Mouse (Mus musculus) retina, postnatal 7 days (tissue): ENCODE results near the gene Ucn.

Experiments
- DNase-seq: peaks from one replicate; pipeline ENCODE4 v3.0.0-alpha.2; 2012; ENCODE audit warnings: low read depth, low spot score

Gene Ucn

GRCm38 (mm10) chr5:31138241-31138967 lies at the start of gene Ucn:
TSS of gene Ucn (minus strand) at chr5:31138829.
- no peak for DNase-seq

- no peak for DNase-seq
Measured at GRCm38 (mm10) chr5:31183678-31184077, 45.0 kb upstream of the Ucn start.

GRCm38 (mm10) chr5:31181183-31181770 lies 42.6 kb upstream of the Ucn start:
- DNase-seq, result no peak

GRCm38 (mm10) chr5:31179766-31180630 lies 41.4 kb upstream of the Ucn start, which contains the start of the genes Gm29609 and Gtf3c2:
TSS of gene Gm29609 (minus strand) at chr5:31179911.
TSS of gene Gtf3c2 (minus strand) at chr5:31180144.
- peak; percentile 95 for DNase-seq

- DNase-seq, result no peak
Measured at GRCm38 (mm10) chr5:31179301-31179765, 40.7 kb upstream of the Ucn start.

GRCm38 (mm10) chr5:31168630-31169029 lies 30.0 kb upstream of the Ucn start:
- DNase-seq, result no peak

- no peak for DNase-seq
Measured at GRCm38 (mm10) chr5:31164878-31165277, 26.2 kb upstream of the Ucn start.

GRCm38 (mm10) chr5:31162462-31162861 lies 23.8 kb upstream of the Ucn start:
- DNase-seq, result no peak

- peak; percentile 53 for DNase-seq
Measured at GRCm38 (mm10) chr5:31154152-31154553, 15.5 kb upstream of the Ucn start, which contains the start of gene Mpv17. TSS of gene Mpv17 (minus strand) at chr5:31154251.

GRCm38 (mm10) chr5:31153516-31154151 lies 15.0 kb upstream of the Ucn start:
- no peak for DNase-seq

GRCm38 (mm10) chr5:31151746-31152145 lies 13.1 kb upstream of the Ucn start:
- DNase-seq, result no peak

GRCm38 (mm10) chr5:31149781-31150180 lies 11.2 kb upstream of the Ucn start:
- DNase-seq, result no peak

- no peak for DNase-seq
Measured at GRCm38 (mm10) chr5:31138968-31139425, 368 bp upstream of the Ucn start.

GRCm38 (mm10) chr5:31137658-31138057 lies 971 bp downstream of the Ucn start:
- DNase-seq, result no peak

- no peak for DNase-seq
Measured at GRCm38 (mm10) chr5:31136730-31137424, 1.8 kb downstream of the Ucn start.

GRCm38 (mm10) chr5:31126050-31126449 lies 12.6 kb downstream of the Ucn start:
- DNase-seq, result no peak

- no peak for DNase-seq
Measured at GRCm38 (mm10) chr5:31123481-31123880, 15.1 kb downstream of the Ucn start.

GRCm38 (mm10) chr5:31121111-31121510 lies 17.5 kb downstream of the Ucn start:
- no peak for DNase-seq

- no peak for DNase-seq
Measured at GRCm38 (mm10) chr5:31116912-31117311, 21.7 kb downstream of the Ucn start.

GRCm38 (mm10) chr5:31116354-31116753 lies 22.3 kb downstream of the Ucn start, which contains the start of gene Trim54:
TSS of gene Trim54 (plus strand) at chr5:31116712.
- DNase-seq, result no peak

GRCm38 (mm10) chr5:31110781-31111180 lies 27.8 kb downstream of the Ucn start:
- DNase-seq, result no peak
